Mouse (Mus musculus) embryonic facial prominence, embryonic 14.5 days (tissue): ENCODE measurements around the gene Cdk9. TPM values are rescaled to one million over a fixed set of nuclear protein-coding genes. Genes with fewer than 3 reads are reported as not detected.

Experiments used
- ATAC-seq: fragments of 200-750 bp; cut with Nextera tagmentation; 2 replicates; pipeline ENCODE4 v1.8.0; 2017; ENCODE audit warnings: low read depth, moderate number of reproducible peaks, moderate TSS enrichment
- DNase-seq: peaks from one replicate; pipeline ENCODE4 v3.0.0-alpha.2; 2015; ENCODE audit warnings: low spot score
- H3K27ac ChIP-seq: fragments of 300-500 bp; sonication (generic); replicated peaks from 2 replicates; pipeline ENCODE4 v1.5.1; 2014; ENCODE audit warnings: low read depth, mild to moderate bottlenecking, low read length, moderate library complexity
- H3K27me3 ChIP-seq: fragments of 300-500 bp; sonication (generic); replicated peaks from 2 replicates; pipeline ENCODE4 v1.6.1; 2014; ENCODE audit warnings: low read length; ENCODE audit not compliant: control insufficient read depth, insufficient read depth
- H3K36me3 ChIP-seq: fragments of 300-500 bp; sonication (generic); 2 replicates; pipeline ENCODE4 v1.6.1; 2014; ENCODE audit warnings: low read length, mixed read lengths; ENCODE audit not compliant: control insufficient read depth, insufficient read depth
- H3K4me1 ChIP-seq: fragments of 300-500 bp; sonication (generic); 2 replicates; pipeline ENCODE4 v1.6.1; 2014; ENCODE audit warnings: antibody characterized with exemption, low read length; ENCODE audit not compliant: control insufficient read depth, insufficient read depth
- H3K4me2 ChIP-seq: fragments of 300-500 bp; sonication (generic); 2 replicates; pipeline ENCODE4 v1.6.1; 2014; ENCODE audit warnings: low read depth, mild to moderate bottlenecking, low read length, moderate library complexity, mixed read lengths
- H3K4me3 ChIP-seq: fragments of 300-500 bp; sonication (generic); 2 replicates; pipeline ENCODE4 v1.5.1; 2014; ENCODE audit warnings: low read depth, mild to moderate bottlenecking, low read length
- H3K9ac ChIP-seq: fragments of 300-500 bp; sonication (generic); 2 replicates; pipeline ENCODE4 v1.6.1; 2014; ENCODE audit warnings: low read depth, mild to moderate bottlenecking, low read length, moderate library complexity, mixed read lengths
- H3K9me3 ChIP-seq: fragments of 300-500 bp; sonication (generic); 2 replicates; pipeline ENCODE4 v1.6.1; 2016; ENCODE audit warnings: low read length; ENCODE audit not compliant: control insufficient read depth
- WGBS: fragments of 180-500 bp; shearing (Covaris S2); extraction: QIAGEN DNeasy Blood & Tissue Kit; methylation state at CpG from one replicate; pipeline ENCODE4 v1.1.7; 2014; 5-methylcytosine and 5-hydroxymethylcytosine counted together
- polyA plus RNA-seq: library from polyadenylated mRNA; unstranded; fragments of >200 nt; fragmentation: Nextera tagmentation; extraction: Ambion mirVana; gene quantifications from 2 replicates; pipeline ENCODE4 v1.2.1, GENCODE M21; 2014

Gene Cdk9
- polyA plus RNA-seq, 1 experiment from 2014 or later, result 67.4 TPM

GRCm38 (mm10) chr2:32739311-32739710 lies 26.4 kb upstream of the Cdk9 start:
- Histone ChIP-seq H3K4me1 (peaks cover 11% of the 10 kb centered on the region), H3K9ac (no peak overlapping the region), H3K4me3 (no peak overlapping the region), H3K27ac (no peak overlapping the region), H3K9me3 (no peaks in the 10 kb centered on the region), H3K27me3 (peaks cover 14% of the 10 kb centered on the region), H3K4me2 (no peak overlapping the region), H3K36me3 (no peaks in the 10 kb centered on the region)
- DNase-seq (no peak), ATAC-seq (no peak)
- 77% methylated on average over 4 of the region's 4 CpGs for WGBS

GRCm38 (mm10) chr2:32737008-32737407 lies 24.1 kb upstream of the Cdk9 start:
- H3K4me3 ChIP-seq, result no peak overlapping the region
- no peak overlapping the region for H3K4me2 ChIP-seq
- H3K27me3 ChIP-seq, result peaks cover 9% of the 10 kb centered on the region
- ATAC-seq, result no peak
- peaks cover 11% of the 10 kb centered on the region for H3K4me1 ChIP-seq
- no peak overlapping the region for H3K9ac ChIP-seq
- H3K9me3 ChIP-seq, result no peaks in the 10 kb centered on the region
- H3K36me3 ChIP-seq, result no peaks in the 10 kb centered on the region
- DNase-seq, result no peak
- H3K27ac ChIP-seq, result no peak overlapping the region
- WGBS, result 66% methylated on average over 6 of the region's 6 CpGs

GRCm38 (mm10) chr2:32736306-32736829 lies 23.5 kb upstream of the Cdk9 start:
- Histone ChIP-seq H3K9ac (no peak overlapping the region), H3K4me1 (peaks cover 8% of the 10 kb centered on the region), H3K27ac (no peak overlapping the region), H3K9me3 (no peaks in the 10 kb centered on the region), H3K4me2 (no peak overlapping the region), H3K4me3 (no peak overlapping the region), H3K36me3 (no peaks in the 10 kb centered on the region), H3K27me3 (peaks cover 4% of the 10 kb centered on the region; the same call in 1 of the 2 replicates)
- WGBS, result 51% methylated on average over 3 of the region's 3 CpGs
- ATAC-seq (no peak), DNase-seq (no peak)

GRCm38 (mm10) chr2:32734933-32735332 lies 22.1 kb upstream of the Cdk9 start:
- DNase-seq, result no peak
- H3K9me3 ChIP-seq, result no peaks in the 10 kb centered on the region
- H3K4me1 ChIP-seq, result peaks cover 17% of the 10 kb centered on the region
- H3K4me2 ChIP-seq, result no peak overlapping the region
- no peak overlapping the region for H3K9ac ChIP-seq
- H3K4me3 ChIP-seq, result no peak overlapping the region
- 36% methylated on average over 4 of the region's 4 CpGs for WGBS
- ATAC-seq, result no peak
- no peak overlapping the region for H3K27ac ChIP-seq
- no peaks in the 10 kb centered on the region for H3K27me3 ChIP-seq
- H3K36me3 ChIP-seq, result no peaks in the 10 kb centered on the region

- Histone ChIP-seq H3K9me3 (no peaks in the 10 kb centered on the region), H3K4me1 (peaks cover 17% of the 10 kb centered on the region), H3K4me3 (no peak overlapping the region), H3K4me2 (no peak overlapping the region), H3K9ac (no peak overlapping the region), H3K27me3 (no peaks in the 10 kb centered on the region), H3K36me3 (no peaks in the 10 kb centered on the region), H3K27ac (no peak overlapping the region)
- no peak for ATAC-seq
- 49% methylated on average over 4 of the region's 4 CpGs for WGBS
- DNase-seq, result no peak
Measured at GRCm38 (mm10) chr2:32734480-32734879, 21.6 kb upstream of the Cdk9 start.

- H3K9ac ChIP-seq, result no peak overlapping the region
- peaks cover 17% of the 10 kb centered on the region for H3K4me1 ChIP-seq
- no peaks in the 10 kb centered on the region for H3K36me3 ChIP-seq
- H3K27ac ChIP-seq, result no peak overlapping the region
- no peak overlapping the region for H3K4me3 ChIP-seq
- DNase-seq (no peak), ATAC-seq (no peak)
- no peaks in the 10 kb centered on the region for H3K27me3 ChIP-seq
- 68% methylated on average over 6 of the region's 6 CpGs for WGBS
- no peak overlapping the region for H3K4me2 ChIP-seq
- no peaks in the 10 kb centered on the region for H3K9me3 ChIP-seq
Measured at GRCm38 (mm10) chr2:32732695-32733094, 19.8 kb upstream of the Cdk9 start.

GRCm38 (mm10) chr2:32731911-32732310 lies 19.0 kb upstream of the Cdk9 start:
- no peak overlapping the region for H3K9ac ChIP-seq

GRCm38 (mm10) chr2:32730854-32731253 lies 18.0 kb upstream of the Cdk9 start:
- peak overlapping the region; percentile 74 for H3K27ac ChIP-seq
- H3K27me3 ChIP-seq, result no peaks in the 10 kb centered on the region
- peak overlapping the region; percentile 17 for H3K4me2 ChIP-seq
- no peaks in the 10 kb centered on the region for H3K36me3 ChIP-seq
- H3K9me3 ChIP-seq, result no peaks in the 10 kb centered on the region
- 15% methylated on average over 11 of the region's 11 CpGs for WGBS
- no peak overlapping the region for H3K9ac ChIP-seq
- H3K4me3 ChIP-seq, result peak overlapping the region; percentile 2
- DNase-seq, result peak; percentile 83
- H3K4me1 ChIP-seq, result peaks cover 17% of the 10 kb centered on the region
- ATAC-seq, result peak; percentile 12; the same call in 1 of the 2 replicates

More at GRCm38 (mm10) chr2:32731911-32732310, 19.0 kb upstream of the Cdk9 start:
- no peaks in the 10 kb centered on the region for H3K27me3 ChIP-seq
- H3K4me1 ChIP-seq, result peaks cover 17% of the 10 kb centered on the region
- DNase-seq (no peak), ATAC-seq (no peak)
- peak overlapping the region; percentile 74 for H3K27ac ChIP-seq
- H3K36me3 ChIP-seq, result no peaks in the 10 kb centered on the region
- H3K9me3 ChIP-seq, result no peaks in the 10 kb centered on the region
- H3K4me2 ChIP-seq, result no peak overlapping the region
- no peak overlapping the region for H3K4me3 ChIP-seq
- 55% methylated on average over 4 of the region's 4 CpGs for WGBS

- no peaks in the 10 kb centered on the region for H3K27me3 ChIP-seq
- DNase-seq (no peak), ATAC-seq (no peak)
- 45% methylated on average over 4 of the region's 4 CpGs for WGBS
- no peak overlapping the region for H3K9ac ChIP-seq
- no peaks in the 10 kb centered on the region for H3K9me3 ChIP-seq
- H3K27ac ChIP-seq, result peak overlapping the region; percentile 74; the same call in 1 of the 2 replicates
- peak overlapping the region; percentile 28 for H3K4me2 ChIP-seq
- no peak overlapping the region for H3K4me3 ChIP-seq
- no peaks in the 10 kb centered on the region for H3K36me3 ChIP-seq
- peaks cover 17% of the 10 kb centered on the region for H3K4me1 ChIP-seq
Measured at GRCm38 (mm10) chr2:32729547-32729946, 16.7 kb upstream of the Cdk9 start.
